Mouse (Mus musculus): ENCODE measurements around the gene Asxl2. TPM values are rescaled to one million over a fixed set of nuclear protein-coding genes. Genes with fewer than 3 reads are reported as not detected.

Asxl2 gene
- polyA plus RNA-seq (2021; fragmentation: Nextera tagmentation): 4.1 and 8.4 TPM in 2 replicates
- long read RNA-seq, experiment 1, partial matches to known transcripts: 5 of 11 reads
- long read RNA-seq, experiment 1, other reads (novel, unspliced or antisense): 6 of 11 reads
- long read RNA-seq, experiment 2, partial matches to known transcripts: 1 of 6 reads
- long read RNA-seq, experiment 2, other reads (novel, unspliced or antisense): 5 of 6 reads

GRCm38 (mm10) chr12:3426530-3427034 lies at the start of gene Asxl2:
Gene Asxl2 (plus strand): TSS chr12:3426857.

Other genes starting within 250 kb of the Asxl2 start
- 28.9 and 89.7 TPM in 2 replicates for gene Rab10, start 116.9 kb upstream of the Asxl2 start, polyA plus RNA-seq (2021; fragmentation: Nextera tagmentation)
- gene Kif3c, start 61.7 kb upstream of the Asxl2 start, polyA plus RNA-seq (2021; fragmentation: Nextera tagmentation): 28.6 and 31.9 TPM in 2 replicates
- gene Dtnb, start 145.5 kb downstream of the Asxl2 start, polyA plus RNA-seq (2021; fragmentation: Nextera tagmentation): 54.1 and 94.9 TPM in 2 replicates